Mouse (Mus musculus) hindbrain, embryonic 14.5 days (tissue): Measurements from ENCODE around the gene C1s1. TPM values are rescaled to one million over a fixed set of nuclear protein-coding genes. Genes with fewer than 3 reads are reported as not detected.
A peak's percentile ranks its signal among the peaks of the same experiment; 100 is the strongest.
"Not testable (repeated sequence)": the region's sequence is repeated elsewhere in the genome, so short reads cannot be mapped to it uniquely, and the experiment has no call there.

Experiments used
- ATAC-seq: fragments of 200-750 bp; cut with Nextera tagmentation; 2 replicates; pipeline ENCODE4 v1.8.0; 2017; ENCODE audit warnings: moderate number of reproducible peaks, mild to moderate bottlenecking, moderate TSS enrichment, moderate library complexity; ENCODE audit not compliant: low FRiP score
- DNase-seq: peaks from one replicate; pipeline ENCODE4 v3.0.0-alpha.2; 2015; ENCODE audit warnings: low spot score
- H3K27ac ChIP-seq: fragments of 300-500 bp; sonication (generic); 2 replicates; pipeline ENCODE4 v1.5.1; 2014; ENCODE audit warnings: mild to moderate bottlenecking, moderate library complexity
- H3K27me3 ChIP-seq: fragments of 300-500 bp; sonication (generic); 2 replicates; pipeline ENCODE4 v1.6.1; 2014; ENCODE audit warnings: mild to moderate bottlenecking, low read length, mixed read lengths; ENCODE audit not compliant: control insufficient read depth, insufficient read depth
- H3K36me3 ChIP-seq: fragments of 300-500 bp; sonication (generic); replicated peaks from 2 replicates; pipeline ENCODE4 v1.6.1; 2014; ENCODE audit not compliant: control insufficient read depth, insufficient read depth
- H3K4me1 ChIP-seq: fragments of 300-500 bp; sonication (generic); replicated peaks from 2 replicates; pipeline ENCODE4 v1.6.1; 2014; ENCODE audit warnings: antibody characterized with exemption, low read length, mixed read lengths; ENCODE audit not compliant: control insufficient read depth, insufficient read depth
- H3K4me2 ChIP-seq: fragments of 300-500 bp; sonication (generic); replicated peaks from 2 replicates; pipeline ENCODE4 v1.6.1; 2014; ENCODE audit warnings: mild to moderate bottlenecking, moderate library complexity
- H3K4me3 ChIP-seq: fragments of 300-500 bp; sonication (generic); replicated peaks from 2 replicates; pipeline ENCODE4 v1.5.1; 2014; ENCODE audit warnings: mild to moderate bottlenecking, low read length
- H3K9ac ChIP-seq: fragments of 300-500 bp; sonication (generic); 2 replicates; pipeline ENCODE4 v1.6.1; 2014
- H3K9me3 ChIP-seq: fragments of 300-500 bp; sonication (generic); 2 replicates; pipeline ENCODE4 v1.6.1; 2016; ENCODE audit warnings: low read length; ENCODE audit not compliant: control insufficient read depth
- WGBS: fragments of 180-500 bp; shearing (Covaris S2); extraction: QIAGEN DNeasy Blood & Tissue Kit; methylation state at CpG from one replicate; pipeline ENCODE4 v1.1.7; 2014; 5-methylcytosine and 5-hydroxymethylcytosine counted together
- polyA plus RNA-seq: library from polyadenylated mRNA; unstranded; fragments of >200 nt; fragmentation: Nextera tagmentation; extraction: Ambion mirVana; gene quantifications from 2 replicates; pipeline ENCODE4 v1.2.1, GENCODE M21; 2014

The C1s1 gene
- 0.59 and 0.77 TPM in 2 replicates for polyA plus RNA-seq

DNA sequence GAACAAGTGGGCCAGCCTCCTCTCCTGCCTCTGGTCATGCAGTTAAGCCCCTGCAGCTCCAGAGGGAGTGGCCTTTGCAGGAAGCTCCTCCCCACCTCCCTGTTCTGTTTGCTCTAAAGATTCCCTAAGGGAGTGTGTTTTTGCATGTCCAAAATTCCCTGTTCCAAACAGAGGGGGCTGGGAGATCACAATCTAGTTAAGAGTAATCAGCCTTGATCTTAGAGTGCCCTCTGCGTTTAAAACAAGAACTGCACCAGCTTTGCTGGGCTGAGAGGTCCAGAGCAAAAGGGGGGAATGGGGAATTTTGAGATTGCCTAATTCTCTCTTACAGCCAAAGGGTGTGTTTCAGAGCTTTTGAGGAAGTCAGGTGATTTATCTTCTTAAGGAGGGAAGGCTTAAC lies at the start of gene C1s1:
TSS of gene C1s1 (minus strand) at position 76 of the 400 bp plus-strand sequence.
- H3K4me2 ChIP-seq, H3K27me3 ChIP-seq, H3K9ac ChIP-seq, H3K9me3 ChIP-seq, H3K27ac ChIP-seq, H3K4me3 ChIP-seq, ATAC-seq, H3K4me1 ChIP-seq, H3K36me3 ChIP-seq: not testable (repeated sequence)
- DNase-seq = peak; percentile 36
- WGBS = 13% methylated on average over 1 of the region's 1 CpGs

DNA sequence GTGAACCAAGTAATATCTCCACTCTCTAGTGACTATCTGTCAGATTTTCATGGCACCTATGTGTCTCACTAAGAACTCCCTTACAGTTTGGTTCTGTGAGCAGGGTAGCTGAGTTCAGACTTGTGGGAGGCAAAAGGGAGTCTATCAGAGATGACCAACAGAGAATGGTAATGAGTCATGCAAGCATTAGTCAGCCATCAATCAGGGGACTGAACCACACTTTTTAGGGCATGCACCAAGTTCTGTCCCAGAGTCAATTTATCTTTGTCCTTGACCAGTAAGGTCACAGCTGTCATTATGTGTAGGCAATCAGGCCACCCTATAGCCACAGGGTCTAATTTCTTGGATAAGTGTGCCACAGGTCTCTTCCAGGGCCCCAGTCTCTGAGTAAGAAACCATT lies 46.6 kb upstream of the C1s1 start:
- no peak for DNase-seq
- Histone ChIP-seq H3K4me2 (no peak overlapping the region), H3K27ac (no peak overlapping the region)

DNA sequence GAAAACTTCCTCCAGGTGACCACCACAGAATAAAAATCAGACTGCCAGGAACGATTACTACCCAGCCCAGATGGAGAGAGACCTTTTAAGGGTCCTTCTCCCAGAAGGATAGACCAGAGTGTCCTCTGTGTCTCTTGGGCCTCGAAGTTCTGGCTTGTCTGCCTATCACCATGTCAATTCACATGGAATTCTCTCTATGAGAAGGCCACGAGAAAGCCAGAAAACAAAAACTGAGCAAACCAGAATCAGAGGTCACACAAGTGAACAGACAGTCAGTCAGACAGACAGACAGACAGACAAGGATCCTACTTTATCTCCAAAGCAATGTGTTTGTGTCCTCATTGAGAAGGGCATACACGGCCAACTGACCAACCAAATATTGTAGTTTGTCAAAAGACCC lies 44.1 kb upstream of the C1s1 start:
- Histone ChIP-seq H3K9me3 (no peaks in the 10 kb centered on the region), H3K9ac (no peak overlapping the region), H3K4me3 (no peak overlapping the region), H3K4me2 (no peak overlapping the region), H3K4me1 (no peaks in the 10 kb centered on the region), H3K27ac (no peak overlapping the region), H3K27me3 (no peaks in the 10 kb centered on the region), H3K36me3 (no peaks in the 10 kb centered on the region)
- ATAC-seq = no peak
- WGBS = 75% methylated on average over 4 of the region's 4 CpGs
- no peak for DNase-seq

More for the DNA sequence above, 46.6 kb upstream of the C1s1 start:
- Histone ChIP-seq H3K4me1 (no peaks in the 10 kb centered on the region), H3K9me3 (no peaks in the 10 kb centered on the region), H3K4me3 (no peak overlapping the region), H3K9ac (no peak overlapping the region), H3K36me3 (no peaks in the 10 kb centered on the region), H3K27me3 (no peaks in the 10 kb centered on the region)
- ATAC-seq = no peak

DNA sequence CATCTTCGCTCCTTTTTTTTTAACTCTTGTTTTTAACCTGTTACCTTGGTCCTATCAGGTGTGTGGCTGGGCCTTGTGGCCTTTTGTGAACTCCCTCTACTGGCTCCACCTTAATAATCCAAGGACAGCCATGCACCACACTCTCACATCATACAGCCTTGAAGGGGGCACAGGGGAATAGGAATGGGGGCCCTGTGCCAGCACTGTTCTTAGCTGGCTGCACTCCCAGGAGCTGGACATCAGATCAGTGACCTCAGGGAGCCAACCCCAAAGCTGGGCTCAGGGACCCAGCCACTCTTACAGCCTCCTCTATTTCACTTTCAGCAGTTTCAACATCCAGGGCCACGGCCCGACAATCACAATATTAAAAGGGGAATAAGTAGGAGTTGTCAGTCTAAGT lies 43.6 kb upstream of the C1s1 start:
- no peaks in the 10 kb centered on the region for H3K36me3 ChIP-seq
- no peak for ATAC-seq

DNA sequence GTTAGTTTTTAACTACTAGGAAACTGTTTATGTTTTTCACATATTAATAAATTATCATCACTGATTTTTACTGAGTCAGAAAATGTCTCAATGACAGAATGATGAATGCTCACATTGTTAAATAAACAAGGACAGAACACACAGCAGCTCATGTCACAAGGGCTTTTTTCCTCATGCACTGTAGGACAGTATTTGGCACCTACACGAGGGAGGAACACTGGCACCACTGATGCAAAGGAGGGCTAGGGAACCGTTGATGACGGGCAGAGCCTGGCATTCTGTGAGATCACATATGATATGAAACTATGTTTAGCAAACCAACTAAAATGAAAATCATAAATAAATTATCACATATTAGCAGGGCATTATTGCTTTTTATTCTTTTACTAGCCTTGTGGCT lies 42.8 kb upstream of the C1s1 start:
- ATAC-seq (no peak), DNase-seq (no peak)
- Histone ChIP-seq H3K9ac (no peak overlapping the region), H3K27me3 (no peaks in the 10 kb centered on the region), H3K9me3 (no peaks in the 10 kb centered on the region), H3K36me3 (no peaks in the 10 kb centered on the region), H3K27ac (no peak overlapping the region), H3K4me1 (no peaks in the 10 kb centered on the region), H3K4me2 (no peak overlapping the region), H3K4me3 (no peak overlapping the region)
- 82% methylated on average over 3 of the region's 3 CpGs for WGBS

More for the DNA sequence above, 43.6 kb upstream of the C1s1 start:
- no peak overlapping the region for H3K27ac ChIP-seq
- H3K9ac ChIP-seq = no peak overlapping the region
- H3K4me3 ChIP-seq = no peak overlapping the region
- no peaks in the 10 kb centered on the region for H3K9me3 ChIP-seq
- no peak for DNase-seq
- H3K4me2 ChIP-seq = no peak overlapping the region
- WGBS = 86% methylated on average over 3 of the region's 3 CpGs
- H3K27me3 ChIP-seq = no peaks in the 10 kb centered on the region
- no peaks in the 10 kb centered on the region for H3K4me1 ChIP-seq

DNA sequence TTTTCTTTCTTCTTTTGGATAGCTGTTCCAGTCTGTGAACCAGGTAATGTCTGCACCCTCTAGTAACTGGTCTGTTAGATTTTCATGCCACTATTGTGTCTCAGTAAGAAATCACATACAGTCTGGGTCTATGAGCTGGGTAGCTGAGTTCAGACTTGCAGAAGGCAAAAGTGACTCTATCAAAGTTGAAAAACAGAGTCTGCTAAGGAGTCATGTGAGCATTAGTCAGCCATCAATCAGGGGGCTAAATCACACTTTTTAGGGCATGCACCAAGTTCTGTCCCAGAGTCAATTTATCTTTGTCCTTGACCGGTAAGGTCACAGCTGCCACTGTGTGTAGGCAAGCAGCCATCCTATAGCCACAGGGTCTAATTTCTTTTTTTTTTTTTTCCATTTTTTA lies 40.1 kb upstream of the C1s1 start:
- no peaks in the 10 kb centered on the region for H3K9me3 ChIP-seq
- no peak overlapping the region for H3K4me3 ChIP-seq
- H3K36me3 ChIP-seq = no peaks in the 10 kb centered on the region
- no peak overlapping the region for H3K9ac ChIP-seq
- H3K27me3 ChIP-seq = no peaks in the 10 kb centered on the region
- DNase-seq (no peak), ATAC-seq (no peak)
- H3K4me1 ChIP-seq = no peaks in the 10 kb centered on the region
- WGBS = 89% methylated on average over 1 of the region's 1 CpGs
- H3K4me2 ChIP-seq = no peak overlapping the region
- H3K27ac ChIP-seq = no peak overlapping the region

DNA sequence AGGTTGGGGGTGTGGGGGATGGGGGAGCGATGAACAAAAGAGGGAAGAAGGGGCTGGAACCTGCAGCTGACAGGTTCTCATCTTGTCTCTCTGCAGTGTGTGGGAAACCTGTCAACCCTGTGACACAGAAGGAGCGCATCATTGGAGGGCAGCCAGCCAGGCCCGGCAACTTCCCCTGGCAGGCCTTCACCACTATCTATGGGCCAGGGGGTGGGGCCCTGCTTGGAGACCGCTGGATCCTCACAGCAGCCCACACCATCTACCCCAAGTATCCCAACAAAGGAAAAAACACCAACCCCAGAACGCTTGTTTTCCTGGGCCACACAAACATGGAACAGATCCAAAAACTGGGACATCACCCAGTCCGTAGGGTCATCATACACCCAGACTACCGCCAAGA lies 38.0 kb upstream of the C1s1 start:
- WGBS = 83% methylated on average over 7 of the region's 7 CpGs
- not testable (repeated sequence) for H3K9me3 ChIP-seq, H3K9ac ChIP-seq, H3K4me3 ChIP-seq, H3K27me3 ChIP-seq, DNase-seq, H3K36me3 ChIP-seq, H3K27ac ChIP-seq, ATAC-seq, H3K4me1 ChIP-seq, H3K4me2 ChIP-seq

DNA sequence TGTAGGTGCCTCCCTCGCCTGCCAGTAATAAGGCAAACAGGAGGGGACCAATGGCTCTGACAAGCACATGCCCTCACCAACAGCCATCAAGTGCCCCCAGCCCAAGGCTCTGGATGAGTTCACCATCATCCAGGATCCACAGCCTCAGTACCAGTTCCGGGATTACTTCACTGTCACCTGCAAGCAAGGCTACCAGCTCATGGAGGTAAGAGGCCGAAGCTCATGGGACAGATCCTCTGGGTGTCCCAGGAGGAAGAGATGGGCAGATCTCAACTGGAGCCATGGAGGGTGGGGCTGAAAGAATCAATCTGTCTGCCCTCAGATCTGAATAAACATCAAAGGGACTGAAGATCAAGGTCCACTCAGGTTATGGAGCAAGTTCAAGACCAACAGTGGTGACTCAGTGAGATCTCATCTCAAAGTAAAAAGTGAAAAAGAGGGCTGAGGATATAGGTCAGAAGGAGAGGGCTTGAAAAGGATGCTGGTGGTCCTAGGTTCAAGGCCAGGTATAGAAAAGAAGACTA lies 33.1 kb upstream of the C1s1 start:
- H3K36me3 ChIP-seq, DNase-seq, H3K9ac ChIP-seq, H3K4me3 ChIP-seq, H3K9me3 ChIP-seq, ATAC-seq, H3K27ac ChIP-seq, H3K27me3 ChIP-seq, H3K4me2 ChIP-seq, H3K4me1 ChIP-seq: not testable (repeated sequence)
- WGBS = 89% methylated on average over 3 of the region's 3 CpGs

DNA sequence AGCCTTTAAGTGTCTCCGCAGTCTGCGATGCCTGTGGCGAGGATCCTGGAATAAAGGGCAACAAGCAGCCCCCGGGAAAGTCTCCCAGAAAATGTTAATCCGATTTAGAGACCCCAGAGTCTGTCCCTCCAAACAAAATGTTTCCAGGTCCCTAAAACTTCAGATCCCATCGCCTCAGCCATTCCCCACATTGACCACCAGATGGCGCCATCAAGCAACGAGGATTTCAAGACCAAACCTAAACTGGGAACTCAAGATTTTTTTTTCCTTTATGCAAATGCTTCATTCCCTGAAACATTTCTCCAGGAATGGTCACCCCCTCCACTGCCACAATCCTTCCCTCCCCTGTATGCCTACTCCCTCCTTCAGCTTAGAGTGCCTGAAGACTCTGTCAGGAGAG lies 27.9 kb upstream of the C1s1 start, which contains the start of gene C1rb:
TSS of gene C1rb (plus strand) at position 269 of the 400 bp plus-strand sequence.
- no peak within 1 kb of the TSS for H3K9ac ChIP-seq
- WGBS = 5% methylated on average over 8 of the region's 8 CpGs
- H3K9me3 ChIP-seq = no peaks in the 10 kb centered on the region
- H3K27me3 ChIP-seq = no peaks in the 10 kb centered on the region
- DNase-seq (peak; percentile 79), ATAC-seq (no peak)
- H3K27ac ChIP-seq = no peak within 1 kb of the TSS
- no peak within 1 kb of the TSS for H3K4me3 ChIP-seq
- H3K4me1 ChIP-seq = no peaks in the 10 kb centered on the region
- no peak within 1 kb of the TSS for H3K4me2 ChIP-seq
- no peaks in the 10 kb centered on the region for H3K36me3 ChIP-seq

DNA sequence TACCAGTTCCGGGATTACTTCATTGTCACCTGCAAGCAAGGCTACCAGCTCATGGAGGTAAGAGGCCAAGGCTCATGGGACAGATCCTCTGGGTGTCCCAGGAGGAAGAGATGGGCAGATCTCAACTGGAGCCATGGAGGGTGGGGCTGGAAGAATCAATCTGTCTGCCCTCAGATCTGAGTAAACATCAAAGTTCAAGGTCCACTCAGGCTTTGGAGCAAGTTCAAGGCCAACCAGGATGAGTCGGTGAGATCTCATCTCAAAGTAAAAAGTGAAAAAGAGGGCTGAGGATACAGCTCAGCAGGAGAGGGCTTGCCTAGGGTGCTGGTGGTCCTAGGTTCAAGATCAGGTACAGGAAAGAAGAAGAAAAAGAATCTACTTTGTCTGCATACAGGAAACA lies 19.5 kb upstream of the C1s1 start:
- H3K4me1 ChIP-seq, H3K4me2 ChIP-seq, H3K27ac ChIP-seq, H3K27me3 ChIP-seq, H3K9me3 ChIP-seq, H3K36me3 ChIP-seq, DNase-seq, H3K9ac ChIP-seq, ATAC-seq, H3K4me3 ChIP-seq: not testable (repeated sequence)
- WGBS = 94% methylated on average over 1 of the region's 2 CpGs
